Mouse (Mus musculus) adrenal gland, adult 8-10 months (tissue): ENCODE data around the gene Map3k5. TPM values are rescaled to one million over a fixed set of nuclear protein-coding genes. Genes with fewer than 3 reads are reported as not detected.

Experiments used
- total RNA-seq, 4 experiments: library from RNA; stranded (reverse); gene quantifications; 2 replicates each; pipeline ENCODE4 v1.2.4; 2022

Map3k5 gene
- total RNA-seq, 4 experiments from 2014 or later, result 19.0 to 29.6 (median 22.3) TPM

Other genes with a start within 250 kb of the Map3k5 start
- 1 to 10 TPM; 3.2 to 7.0 (median 5.5) TPM for gene Il20ra, start 221.9 kb upstream of the Map3k5 start, total RNA-seq
- 10 to 100 TPM; 11.8 to 26.2 (median 20.2) TPM for gene Slc35d3, start 83.0 kb upstream of the Map3k5 start, total RNA-seq
- 10 to 100 TPM; 47.2 to 52.7 (median 49.9) TPM for gene Pex7, start 26.8 kb upstream of the Map3k5 start, total RNA-seq
- gene Map7, start 214.0 kb downstream of the Map3k5 start, total RNA-seq, result 10 to 100 TPM; 15.5 to 35.4 (median 22.3) TPM